17 mouse cellular contexts compared by ENCODE assay signal in the genomic region with DNA sequence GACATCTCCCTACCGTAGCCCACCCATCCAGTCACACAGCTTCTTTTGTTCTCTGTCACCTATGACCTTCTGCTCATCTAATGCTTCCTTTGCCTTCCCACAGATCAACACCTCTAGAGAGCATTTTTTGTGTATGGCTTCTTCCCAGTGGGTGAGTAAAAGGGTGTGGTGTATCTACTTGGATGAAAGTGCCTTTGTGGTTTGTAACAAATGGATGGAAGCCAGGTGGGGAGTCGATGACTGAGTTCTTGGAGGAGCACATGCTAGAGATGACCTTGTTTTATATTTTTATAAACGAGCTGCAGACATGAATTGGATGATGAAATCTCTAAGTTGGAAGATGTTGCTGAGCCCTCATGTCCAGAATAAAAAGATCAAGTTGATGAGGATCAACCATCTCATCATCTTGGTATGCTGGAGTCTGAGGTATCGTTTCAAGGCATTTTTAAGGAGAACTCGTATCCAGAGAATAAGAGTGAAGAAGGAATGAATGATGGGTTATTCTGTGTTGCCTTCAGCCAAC. TPM values are rescaled to one million over a fixed set of nuclear protein-coding genes. Genes with fewer than 3 reads are reported as not detected.
DNase-seq lines count a peak whose midpoint lies in the region; ATAC-seq and TF ChIP-seq lines count a peak whose summit lies in the region.
"Had no signal": no experiment of that assay in that cellular context is flagged by ENCODE, and none has a peak within 500 bp of the region (broad histone marks: within the 10 kb centered on the region; RNA-seq: fewer than 3 reads in every experiment).

No protein-coding gene starts in this region.

- no peak overlapping the region for H3K4me3 ChIP-seq in embryonic fibroblast, embryonic 13.5 days (ENCODE audit: insufficient read depth, low read length)
- H3K4me3 ChIP-seq in stomach, postnatal 0 days (ENCODE audit: low read depth, low read length), result no peak overlapping the region
- H3K4me3 ChIP-seq: heart, embryonic 13.5 days; hindbrain, embryonic 10.5 days; limb, embryonic 13.5 days had no signal

- H3K36me3 ChIP-seq in stomach, postnatal 0 days (ENCODE audit: control insufficient read depth, insufficient read depth, low read length), result no peaks in the 10 kb centered on the region
- H3K36me3 ChIP-seq: hindbrain, embryonic 10.5 days; limb, embryonic 13.5 days had no signal

- no peak overlapping the region for H3K4me2 ChIP-seq in stomach, postnatal 0 days (replicated peaks; ENCODE audit: low read depth)
- H3K4me2 ChIP-seq: heart, embryonic 13.5 days; limb, embryonic 13.5 days had no signal

- no peaks in the 10 kb centered on the region for H3K9me3 ChIP-seq in stomach, postnatal 0 days (ENCODE audit: control insufficient read depth, low read length)
- H3K9me3 ChIP-seq: heart, embryonic 13.5 days; hindbrain, embryonic 10.5 days; limb, embryonic 13.5 days had no signal

- 66% methylated on average over 5 of the region's 5 CpGs for WGBS in stomach, postnatal 0 days

- no peak for TF ChIP-seq EP300 in stomach, postnatal 0 days (optimal IDR thresholded peaks at IDR 0.05)

- peak; percentile 82 for DNase-seq in gastrocnemius, adult 18-20 months (ENCODE audit: low spot score)
- DNase-seq in gastrocnemius, postnatal 4 days (ENCODE audit: low spot score in 2 of 2), result no peak
- DNase-seq in lung, postnatal 36 days, result peak; percentile 45
- DNase-seq in lung, postnatal 14 days, result no peak
- DNase-seq in stomach, postnatal 0 days (ENCODE audit: low spot score), result no peak
- no peak for DNase-seq in layer of hippocampus, postnatal 10 days (ENCODE audit: low spot score in 2 of 2)
- DNase-seq: cerebellum, postnatal 14 days; forebrain, postnatal 0 days; kidney, adult 2 months; kidney, postnatal 14 days; liver, postnatal 0 days; spleen, adult 18-20 months had no signal

- peak; percentile 38; the same call in 1 of the 2 replicates for ATAC-seq in stomach, postnatal 0 days (ENCODE audit: low FRiP score, low TSS enrichment)
- ATAC-seq: forebrain, postnatal 0 days; liver, postnatal 0 days; midbrain, embryonic 16.5 days had no signal

- no peak for TF ChIP-seq CTCF in embryonic fibroblast, embryonic 13.5 days (IDR thresholded peaks at IDR 0.05; ENCODE audit: borderline replicate concordance, insufficient read depth, low read length)
- TF ChIP-seq CTCF in stomach, postnatal 0 days (IDR thresholded peaks at IDR 0.05; ENCODE audit: low read depth), result no peak

- H3K9ac ChIP-seq in stomach, postnatal 0 days (ENCODE audit: low read length), result no peak overlapping the region
- H3K9ac ChIP-seq: forebrain, postnatal 0 days; heart, embryonic 13.5 days; limb, embryonic 13.5 days; liver, postnatal 0 days had no signal

- TF ChIP-seq POLR2A in embryonic fibroblast, embryonic 13.5 days (IDR thresholded peaks at IDR 0.05; ENCODE audit: low read depth, low read length), result no peak; the same call in 1 of the 2 replicates

- peaks cover 22% of the 10 kb centered on the region for H3K4me1 ChIP-seq in embryonic fibroblast, embryonic 13.5 days (ENCODE audit: control insufficient read depth, insufficient read depth, low read length)
- no peaks in the 10 kb centered on the region for H3K4me1 ChIP-seq in stomach, postnatal 0 days (replicated peaks; ENCODE audit: control insufficient read depth, insufficient read depth)

- H3K27me3 ChIP-seq in stomach, postnatal 0 days (ENCODE audit: control insufficient read depth, insufficient read depth, low read length), result no peaks in the 10 kb centered on the region
- H3K27me3 ChIP-seq: heart, embryonic 13.5 days; limb, embryonic 13.5 days had no signal

- peak overlapping the region; percentile 99 for H3K27ac ChIP-seq in embryonic fibroblast, embryonic 13.5 days (ENCODE audit: insufficient read depth, low read length)
- no peak overlapping the region for H3K27ac ChIP-seq in stomach, postnatal 0 days (replicated peaks)
- H3K27ac ChIP-seq: heart, embryonic 13.5 days; hindbrain, embryonic 10.5 days; limb, embryonic 13.5 days had no signal

RNA-seq across cellular contexts. Expression of a gene that starts 47.0 kb away (rescaled TPM):
- 1 to 10 TPM; 6.8 TPM for total RNA-seq in gastrocnemius, adult 18-20 months (2021)
- 10 to 100 TPM; 37.3 to 39.8 TPM for total RNA-seq in gastrocnemius, postnatal 4 days (2021)
- polyA plus RNA-seq in embryonic fibroblast, embryonic 13.5 days (2011; ENCODE audit: insufficient read length, low read depth, missing spikeins), result 58.6 and 66.6 TPM in 2 replicates
- 50.6 and 53.5 TPM in 2 replicates for polyA plus RNA-seq in stomach, postnatal 0 days (2015; fragmentation: Nextera tagmentation; extraction: Ambion mirVana)
- total RNA-seq in layer of hippocampus, postnatal 10 days (2021), result 10 to 100 TPM; 41.0 to 46.6 TPM

Comparison
In these comparisons a context has a peak if more than half of its experiments do, and no peak if none do; other contexts are left out.
1. DNase-seq: peak in gastrocnemius, adult 18-20 months (single experiment) and lung, postnatal 36 days (single experiment); none in gastrocnemius, postnatal 4 days (0 of 2), lung, postnatal 14 days (single experiment), stomach, postnatal 0 days (single experiment) and layer of hippocampus, postnatal 10 days (0 of 2).
2. RNA of a gene that starts 47.0 kb away (total RNA-seq): 41.0 to 46.6 TPM in layer of hippocampus, postnatal 10 days and 37.3 to 39.8 TPM in gastrocnemius, postnatal 4 days; 6.8 TPM in gastrocnemius, adult 18-20 months; every median in the first group is over 4 times any median in the second.